Mouse (Mus musculus) lung, adult 2 months (tissue): ENCODE measurements around the gene Capn8.

ENCODE experiments used
- CTCF ChIP-seq: fragments of 200-500 bp; IDR thresholded peaks from 2 replicates; pipeline ENCODE4 v1.5.1; 2011; ENCODE audit warnings: mild to moderate bottlenecking, low read length, control low read depth; ENCODE audit not compliant: insufficient read depth
- POLR2A ChIP-seq: fragments of 200-500 bp; IDR thresholded peaks from 2 replicates; pipeline ENCODE4 v1.6.1; 2011; ENCODE audit warnings: low read depth, mild to moderate bottlenecking, control low read depth, low read length, borderline replicate concordance; ENCODE audit errors: extremely low read depth

DNA sequence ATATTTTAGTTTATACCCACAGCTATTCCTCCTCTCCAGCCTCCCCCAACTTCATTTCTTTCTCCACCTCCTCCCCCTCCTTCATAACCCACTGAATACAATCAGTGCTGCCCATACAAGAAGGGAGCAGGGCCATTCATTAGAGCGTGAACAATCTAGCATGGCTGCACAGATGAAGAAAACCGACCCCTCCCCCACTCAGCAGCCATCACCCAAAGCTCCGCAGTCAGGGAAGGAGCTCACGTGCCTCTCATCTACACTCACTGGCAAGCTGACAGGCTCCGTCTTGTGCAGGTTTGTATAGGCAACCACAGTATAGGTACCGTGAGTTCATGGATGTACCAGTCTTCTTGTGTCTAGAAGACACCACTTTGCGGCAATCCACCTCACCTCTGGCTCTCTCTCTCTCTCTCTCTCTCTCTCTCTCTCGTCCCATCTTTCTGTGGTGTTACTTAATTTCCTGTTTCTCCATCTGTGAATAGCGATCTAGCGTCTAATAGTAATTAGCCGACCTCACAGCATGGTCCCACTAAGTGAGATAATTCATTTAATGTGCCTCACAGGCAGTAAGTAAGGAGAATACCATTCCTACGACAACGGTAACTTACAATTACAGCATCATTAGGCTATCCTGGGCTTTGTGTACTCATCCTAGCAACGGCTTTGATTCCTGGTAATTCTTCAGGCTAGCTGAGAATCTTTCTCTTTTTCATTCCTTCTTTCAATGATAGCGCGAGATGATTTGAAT lies 53.6 kb downstream of the Capn8 start:
- TF ChIP-seq POLR2A, result no peak
- TF ChIP-seq CTCF, result no peak
